Mouse (Mus musculus) gastrocnemius, postnatal 10 days (tissue): ENCODE results near the gene Egfem1. TPM values are rescaled to one million over a fixed set of nuclear protein-coding genes. Genes with fewer than 3 reads are reported as not detected.

Experiments
- DNase-seq: peaks from one replicate; pipeline ENCODE4 v3.0.0; 2021; ENCODE audit warnings: mixed read lengths
- total RNA-seq, 2 experiments: library from RNA; stranded (reverse); gene quantifications; 2 replicates each; pipeline ENCODE4 v1.2.3; 2021

Egfem1 gene
- total RNA-seq, 2 experiments from 2014 or later: 0.61 to 0.99 TPM

DNA sequence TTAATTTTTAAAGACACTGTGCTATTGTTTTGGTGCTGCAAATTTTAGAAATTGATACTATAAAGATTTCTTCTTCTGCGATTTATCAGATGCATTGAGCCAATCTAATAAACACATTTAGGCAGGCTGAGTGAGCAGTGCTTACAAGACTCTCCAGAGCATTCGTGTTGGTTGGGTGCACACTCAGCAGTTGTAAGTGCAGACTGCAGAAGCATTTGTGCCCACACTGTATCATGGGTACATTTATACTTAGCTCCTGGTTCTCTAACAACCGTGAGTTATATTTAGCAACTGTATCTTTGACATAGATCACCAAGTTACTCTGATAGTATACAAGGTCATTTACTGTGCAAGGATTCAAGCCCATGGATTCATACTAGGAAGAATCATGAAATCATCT lies 264.0 kb downstream of the Egfem1 start:
- DNase-seq: no peak

DNA sequence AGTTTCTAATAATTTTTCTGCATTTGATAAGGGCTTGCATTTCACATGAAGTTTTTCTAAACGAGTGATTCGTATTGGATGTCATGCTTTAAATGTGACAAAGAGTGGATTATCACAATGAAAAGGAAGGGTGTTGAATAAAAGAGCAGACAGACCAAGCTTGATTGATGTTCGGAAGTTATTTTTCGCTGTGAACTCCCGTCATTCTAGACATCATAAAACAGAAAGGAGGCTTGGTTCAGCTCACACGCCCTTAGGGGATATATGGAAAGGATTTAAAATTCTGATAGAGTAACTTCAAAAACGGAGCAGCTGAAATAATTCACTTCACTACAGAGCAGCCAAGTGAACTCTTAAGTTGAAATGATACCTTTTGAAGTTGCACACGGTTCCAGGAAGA lies 285.1 kb downstream of the Egfem1 start:
- DNase-seq: no peak

- DNase-seq: no peak
Measured at GRCm38 (mm10) chr3:29370519-29370918, 288.7 kb downstream of the Egfem1 start.

- no peak for DNase-seq
Measured at GRCm38 (mm10) chr3:29381255-29381654, 299.4 kb downstream of the Egfem1 start.

- no peak for DNase-seq
Measured at GRCm38 (mm10) chr3:29399064-29399463, 317.2 kb downstream of the Egfem1 start.

- no peak for DNase-seq
Measured at GRCm38 (mm10) chr3:29421634-29422033, 339.8 kb downstream of the Egfem1 start.

GRCm38 (mm10) chr3:29432109-29433091 lies 350.6 kb downstream of the Egfem1 start:
- DNase-seq: no peak

DNA sequence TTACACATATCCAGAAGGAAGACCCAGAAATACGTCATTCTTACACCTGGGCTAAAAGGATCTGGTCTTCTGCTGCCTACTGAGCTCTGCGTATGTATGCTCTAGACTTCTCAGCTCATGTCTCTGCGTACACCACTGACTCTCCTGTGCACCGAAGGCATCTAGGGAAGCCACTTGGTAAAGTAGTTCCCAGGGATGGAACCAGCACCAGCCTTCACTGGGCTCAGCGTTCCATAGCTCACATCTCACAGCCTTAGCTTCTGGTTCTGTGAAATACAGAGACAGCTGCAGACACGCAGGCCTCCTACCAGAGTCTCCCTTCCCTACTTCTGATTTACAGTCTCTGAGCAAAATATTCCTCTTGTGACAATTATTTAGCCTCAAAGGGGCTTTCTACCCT lies 361.2 kb downstream of the Egfem1 start:
- DNase-seq: no peak

- DNase-seq: peak; percentile 29
Measured at GRCm38 (mm10) chr3:29444661-29445060, 362.8 kb downstream of the Egfem1 start.

- no peak for DNase-seq
Measured at GRCm38 (mm10) chr3:29446081-29446480, 364.3 kb downstream of the Egfem1 start.

DNA sequence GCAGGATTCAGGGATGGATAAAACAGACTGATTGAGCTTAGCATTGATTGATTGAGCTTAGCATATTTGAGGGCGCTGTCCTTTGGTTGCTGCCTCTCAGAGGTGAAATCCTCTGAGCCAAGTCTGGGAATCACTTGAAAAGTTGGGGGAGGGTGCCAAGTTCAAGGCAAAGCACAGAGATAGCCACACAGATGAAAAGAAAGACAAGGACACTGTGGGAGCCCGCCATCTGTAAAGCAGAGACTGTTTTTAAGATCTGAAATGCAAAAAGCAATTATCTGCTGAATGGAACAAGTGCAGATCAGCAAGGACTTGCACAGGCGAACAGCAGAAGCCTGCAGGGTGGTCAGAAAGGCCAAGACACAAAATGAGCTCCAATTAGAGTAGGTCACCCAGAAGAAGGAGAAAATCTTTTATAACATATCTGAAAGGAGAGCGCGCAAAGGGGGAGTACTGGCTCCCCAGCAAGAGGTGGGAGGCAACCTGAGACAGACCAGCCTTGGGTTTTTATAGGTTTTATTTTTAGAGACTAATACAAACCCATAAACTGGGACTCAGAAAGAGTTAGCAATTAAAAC lies 367.1 kb downstream of the Egfem1 start:
- DNase-seq: no peak

- no peak for DNase-seq
Measured at GRCm38 (mm10) chr3:29498211-29498610, 416.4 kb downstream of the Egfem1 start.

DNA sequence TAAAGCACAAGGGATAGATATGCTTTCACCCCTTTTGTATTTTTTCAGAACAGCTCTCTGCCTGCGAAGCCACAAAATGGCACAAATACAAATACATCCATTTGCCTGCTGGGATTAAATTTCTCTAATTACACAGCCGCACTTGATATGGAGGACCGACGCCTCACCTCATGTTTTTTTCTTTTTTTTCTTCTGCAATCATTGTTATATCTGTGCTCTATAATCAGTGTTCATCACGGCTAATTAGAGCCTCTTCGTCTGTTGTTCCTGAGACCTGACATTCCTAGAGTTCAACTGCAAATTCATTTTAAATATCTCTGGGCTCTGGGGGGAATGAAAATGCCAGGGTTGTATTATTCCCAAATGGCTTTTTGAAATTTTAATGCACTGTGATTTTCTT lies 417.4 kb downstream of the Egfem1 start:
- DNase-seq: no peak

GRCm38 (mm10) chr3:29525298-29525962 lies 443.6 kb downstream of the Egfem1 start:
- no peak for DNase-seq

GRCm38 (mm10) chr3:29525963-29526301 lies 444.1 kb downstream of the Egfem1 start:
- no peak for DNase-seq

GRCm38 (mm10) chr3:29539211-29539610 lies 457.4 kb downstream of the Egfem1 start:
- DNase-seq: no peak

DNA sequence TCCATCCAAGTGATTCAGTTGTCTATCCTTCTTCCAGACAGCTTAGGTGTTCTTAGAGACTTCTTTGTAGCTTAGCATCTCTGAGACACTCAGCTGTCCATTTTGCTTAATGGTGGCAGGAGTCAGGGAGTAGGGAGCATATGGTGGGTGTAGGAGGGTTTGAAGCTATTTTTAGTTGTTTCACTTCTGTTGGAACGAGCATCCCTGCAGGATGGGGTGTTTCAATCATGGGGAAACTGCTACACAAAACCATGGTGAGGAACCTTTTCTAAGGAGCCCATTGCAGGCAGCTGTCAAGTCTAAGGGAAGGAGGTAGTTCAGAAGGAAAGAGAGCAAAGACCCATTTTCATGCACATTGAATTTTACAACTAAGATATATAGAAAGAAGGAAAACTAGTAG lies 458.1 kb downstream of the Egfem1 start:
- no peak for DNase-seq

- no peak for DNase-seq
Measured at GRCm38 (mm10) chr3:29541477-29542079, 459.8 kb downstream of the Egfem1 start.

DNA sequence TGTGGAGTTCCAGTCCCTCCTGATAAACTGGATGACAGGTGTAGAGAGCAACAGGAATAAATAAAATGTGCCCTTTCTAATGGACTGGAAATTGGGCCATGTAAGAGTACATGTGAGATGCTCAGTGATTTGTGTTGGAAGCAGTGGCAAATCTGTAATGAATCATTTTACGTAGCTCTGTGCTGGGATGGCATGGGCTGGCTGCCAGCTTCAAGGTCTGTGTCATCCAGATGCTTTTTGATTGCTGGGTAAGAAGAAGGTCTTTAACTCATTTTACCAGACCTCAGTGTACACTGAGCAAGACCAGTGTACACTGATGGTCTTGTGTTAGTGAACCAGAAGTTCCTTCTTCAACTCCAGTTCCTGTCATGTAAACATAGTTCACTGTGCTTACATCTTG lies 462.2 kb downstream of the Egfem1 start:
- DNase-seq: no peak

DNA sequence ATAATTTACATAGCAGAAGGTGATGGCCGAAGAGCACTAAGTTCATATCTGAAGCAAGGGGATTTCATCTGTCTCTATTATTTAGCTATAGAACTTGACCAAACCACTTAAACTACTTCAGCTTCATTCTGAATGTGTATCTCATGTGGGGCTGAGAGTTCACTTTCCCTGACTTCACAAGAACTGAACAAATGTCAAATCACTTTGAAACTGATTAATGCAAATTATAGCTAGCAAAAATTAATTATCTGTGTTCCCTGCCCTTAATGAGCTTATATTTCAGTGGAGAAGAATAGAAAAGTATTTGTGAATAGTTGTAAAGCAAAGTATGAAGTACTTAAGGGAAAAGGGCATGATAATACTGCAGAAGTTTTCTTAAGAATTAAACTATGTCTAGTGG lies 481.3 kb downstream of the Egfem1 start:
- DNase-seq: no peak

DNA sequence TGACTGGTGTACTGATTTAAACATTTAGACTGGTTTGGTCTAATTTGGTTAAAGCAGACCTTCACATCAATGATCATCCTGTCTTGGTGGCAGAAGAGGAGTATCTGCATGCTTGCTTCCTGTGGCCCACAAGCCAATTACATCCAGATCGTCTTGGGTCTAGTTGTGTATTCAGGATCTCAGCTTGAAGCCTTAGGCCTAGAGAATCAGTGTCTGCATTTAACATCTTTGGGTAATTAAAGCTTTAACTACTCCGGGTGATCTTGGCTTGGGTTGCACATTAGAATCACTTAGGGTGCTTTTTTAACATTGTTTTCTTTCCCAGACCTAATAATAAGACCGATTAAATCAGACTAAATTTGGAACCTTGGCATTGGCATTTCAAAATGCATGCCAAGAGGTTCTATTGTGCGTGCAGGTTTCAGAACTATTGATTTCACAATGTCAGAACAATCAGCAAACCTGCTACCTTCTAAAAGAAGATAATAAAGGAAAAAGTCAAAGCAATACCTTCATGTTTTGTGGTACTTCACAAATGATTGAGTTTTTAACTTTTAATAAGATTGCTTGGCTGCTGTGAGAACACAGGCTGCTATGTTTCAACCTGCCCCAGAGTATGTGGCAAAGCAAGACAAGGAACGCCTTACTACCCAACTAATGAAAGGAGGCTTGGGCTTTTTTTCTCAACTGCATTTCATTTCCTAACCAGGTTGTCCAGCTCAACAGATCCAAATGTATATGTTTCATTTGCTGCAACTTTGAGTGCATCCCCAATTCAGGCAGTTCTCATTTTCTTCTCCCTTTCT lies 496.4 kb downstream of the Egfem1 start:
- no peak for DNase-seq

GRCm38 (mm10) chr3:29582749-29583148 lies 500.9 kb downstream of the Egfem1 start:
- no peak for DNase-seq
